Mouse (Mus musculus): ENCODE results near the gene Ccnf. TPM values are rescaled to one million over a fixed set of nuclear protein-coding genes. Genes with fewer than 3 reads are reported as not detected.

The Ccnf gene
- total and polyA plus RNA-seq, 3 experiments, result 26.4 to 60.7 (median 40.1) TPM

DNA sequence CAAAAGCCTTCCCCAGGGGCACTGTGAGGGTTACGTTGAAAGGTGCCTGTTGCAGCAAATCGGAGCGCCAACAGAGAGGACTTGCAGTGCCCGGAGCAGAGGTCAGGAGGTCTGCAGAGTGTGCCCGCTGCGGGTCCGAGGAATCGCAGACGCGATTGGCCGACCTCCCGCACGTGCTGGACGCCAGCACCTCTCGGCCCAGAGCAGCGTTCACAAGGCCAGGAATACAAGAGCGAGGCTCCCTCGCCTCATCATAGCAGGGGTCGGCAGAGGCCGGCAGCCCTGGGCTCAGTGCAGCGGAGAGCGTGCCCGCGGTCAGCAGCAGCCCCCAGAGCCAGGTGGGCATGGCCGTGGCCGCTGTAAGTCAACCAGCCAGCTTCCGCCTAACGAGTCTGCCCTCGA, 42.6 kb downstream of the Ccnf start:
- peaks cover 0 to 8% of the 10 kb centered on the region in 2 experiments for H3K36me3 ChIP-seq (replicated peaks in 1 of 2; ENCODE audit: control insufficient read depth in 1 of 2, insufficient read depth in 1 of 2, low read length in 1 of 2)
- H3K9ac ChIP-seq (ENCODE audit: insufficient read depth, low read depth), result no peak overlapping the region
- H3K79me2 ChIP-seq (replicated peaks; ENCODE audit: control insufficient read depth, extremely low read depth, insufficient read depth, poor library complexity, severe bottlenecking), result no peaks in the 10 kb centered on the region
- H3K27me3 ChIP-seq (replicated peaks), result peaks cover 2% of the 10 kb centered on the region
- TF ChIP-seq KAT2A (IDR thresholded peaks at IDR 0.05; ENCODE audit: insufficient replicate concordance, low read length) (no peak), NELFE (IDR thresholded peaks at IDR 0.05; ENCODE audit: low read depth, low read length) (no peak), HCFC1 (IDR thresholded peaks at IDR 0.05; ENCODE audit: low read depth, low read length) (no peak), USF2 (conservative IDR thresholded peaks at IDR 0.05; ENCODE audit: low read depth, low read length) (no peak), ZKSCAN1 (IDR thresholded peaks at IDR 0.05; ENCODE audit: borderline replicate concordance, low read depth, low read length) (no peak), TBP (conservative IDR thresholded peaks at IDR 0.05; ENCODE audit: low read depth, low read length) (no peak), MAZ (IDR thresholded peaks at IDR 0.05; ENCODE audit: low read depth, low read length) (no peak), ZMIZ1 (IDR thresholded peaks at IDR 0.05; ENCODE audit: low read depth, low read length) (no peak)
- dilution Hi-C loops (cut with MboI; ENCODE audit: extremely low pct_ligation_motif_present, extremely low pct_unique_long_range_greater_than_20kb, low sequenced_read_pairs), result no loop called here
- no peak overlapping the region for H3K4me3 ChIP-seq (replicated peaks in 1 of 3; ENCODE audit: low read depth in 2 of 3, low read length in 2 of 3, poor library complexity in 1 of 3)
- H3K4me1 ChIP-seq (ENCODE audit: control insufficient read depth in 1 of 2, insufficient read depth in 2 of 2), result peaks cover 13 to 22% of the 10 kb centered on the region in 2 experiments
- DNase-seq (ENCODE audit: extremely low read depth), result no peak
- in situ Hi-C loops (cut with MboI; ENCODE audit: low pct_ligation_motif_present, low pct_unique_long_range_greater_than_20kb, low sequenced_read_pairs), result no loop called here
- H3K27ac ChIP-seq (ENCODE audit: insufficient read depth, low read depth), result no peak overlapping the region
- H3K4me2 ChIP-seq (ENCODE audit: insufficient read depth, low read depth, poor library complexity, severe bottlenecking), result no peak overlapping the region
- H3K9me3 ChIP-seq (replicated peaks; ENCODE audit: low read length), result no peaks in the 10 kb centered on the region

DNA sequence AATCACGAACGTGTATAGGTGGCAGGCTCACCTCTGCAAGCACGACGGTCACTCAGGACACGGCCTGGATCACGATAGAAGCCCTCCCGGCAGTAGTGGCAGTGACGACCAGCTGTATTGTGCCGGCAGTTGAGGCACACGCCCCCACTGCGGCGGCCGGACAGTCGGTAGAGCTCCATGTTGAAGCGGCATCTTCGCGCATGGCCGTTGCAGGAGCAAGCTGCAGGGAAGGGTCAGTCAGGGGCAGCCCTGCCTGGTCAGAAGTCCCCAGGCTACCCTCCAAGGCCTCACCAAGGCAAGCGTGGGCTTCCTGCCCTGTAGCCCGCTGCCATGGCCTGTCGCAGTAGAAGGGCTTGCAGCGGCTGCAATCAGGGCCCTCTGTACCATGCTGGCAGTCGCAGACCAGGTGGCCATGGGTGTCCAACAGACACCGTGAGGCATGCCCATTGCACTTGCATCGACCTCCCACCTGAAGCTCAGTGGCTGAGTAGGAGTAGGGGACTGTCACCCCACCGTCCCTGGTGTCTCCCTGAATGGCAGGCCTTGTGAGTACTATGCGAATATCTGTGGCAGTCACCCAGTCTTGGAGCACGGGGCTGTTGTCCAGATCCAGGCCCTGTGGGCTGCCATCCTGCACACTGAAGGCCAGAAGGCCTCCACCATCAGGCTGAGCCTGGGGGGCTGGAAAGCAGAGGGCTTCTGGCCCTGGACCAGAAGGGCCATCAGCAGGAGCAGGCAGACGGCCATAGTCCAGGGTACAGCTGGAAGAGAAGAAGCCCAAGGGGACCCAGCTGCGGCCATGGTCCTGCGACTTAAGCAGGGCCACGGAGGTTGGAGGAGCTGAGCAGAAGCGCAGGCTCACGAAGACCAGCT, 43.3 kb downstream of the Ccnf start:
- no peak for DNase-seq (ENCODE audit: extremely low read depth)
- no peak overlapping the region for H3K9ac ChIP-seq (ENCODE audit: insufficient read depth, low read depth)
- no peaks in the 10 kb centered on the region for H3K79me2 ChIP-seq (replicated peaks; ENCODE audit: control insufficient read depth, extremely low read depth, insufficient read depth, poor library complexity, severe bottlenecking)
- TF ChIP-seq RCOR1 (conservative IDR thresholded peaks at IDR 0.05; ENCODE audit: low read depth, low read length), result no peak
- no peak for TF ChIP-seq IRF4 (IDR thresholded peaks at IDR 0.05; ENCODE audit: low read depth, low read length)
- no peak for TF ChIP-seq MAFK (IDR thresholded peaks at IDR 0.05; ENCODE audit: insufficient replicate concordance, low read length)
- no peak for TF ChIP-seq MYC (IDR thresholded peaks at IDR 0.05; ENCODE audit: low read depth, low read length)
- TF ChIP-seq E2F4 (IDR thresholded peaks at IDR 0.05; ENCODE audit: insufficient replicate concordance, low read depth, low read length), result no peak
- TF ChIP-seq ELF1 (IDR thresholded peaks at IDR 0.05; ENCODE audit: low read depth, low read length), result no peak
- no peak overlapping the region for H3K4me2 ChIP-seq (ENCODE audit: insufficient read depth, low read depth, poor library complexity, severe bottlenecking)
- no peaks in the 10 kb centered on the region for H3K9me3 ChIP-seq (replicated peaks; ENCODE audit: low read length)
- H3K27ac ChIP-seq (ENCODE audit: insufficient read depth, low read depth), result no peak overlapping the region
- peaks cover 13 to 27% of the 10 kb centered on the region in 2 experiments for H3K4me1 ChIP-seq (ENCODE audit: control insufficient read depth in 1 of 2, insufficient read depth in 2 of 2)
- in situ Hi-C loops (cut with MboI; ENCODE audit: low pct_ligation_motif_present, low pct_unique_long_range_greater_than_20kb, low sequenced_read_pairs), result no loop called here
- dilution Hi-C loops (cut with MboI; ENCODE audit: extremely low pct_ligation_motif_present, extremely low pct_unique_long_range_greater_than_20kb, low sequenced_read_pairs), result no loop called here
- H3K4me3 ChIP-seq (replicated peaks in 1 of 3; ENCODE audit: low read depth in 2 of 3, low read length in 2 of 3, poor library complexity in 1 of 3), result no peak overlapping the region
- H3K27me3 ChIP-seq (replicated peaks), result peaks cover 2% of the 10 kb centered on the region
- H3K36me3 ChIP-seq (replicated peaks in 1 of 2; ENCODE audit: control insufficient read depth in 1 of 2, insufficient read depth in 1 of 2, low read length in 1 of 2), result peaks cover 0 to 8% of the 10 kb centered on the region in 2 experiments
